Mouse (Mus musculus) intestine, postnatal 0 days (tissue): ENCODE measurements around the gene Tprn. TPM values are rescaled to one million over a fixed set of nuclear protein-coding genes. Genes with fewer than 3 reads are reported as not detected.

ENCODE experiments used
- ATAC-seq: fragments of 200-750 bp; cut with Nextera tagmentation; 2 replicates; pipeline ENCODE4 v1.8.0; 2017; ENCODE audit warnings: mild to moderate bottlenecking, moderate TSS enrichment, moderate library complexity
- H3K27ac ChIP-seq: fragments of 300-500 bp; sonication (generic); 2 replicates; pipeline ENCODE4 v1.5.1; 2014; ENCODE audit warnings: mild to moderate bottlenecking, low read depth, low read length, moderate library complexity
- H3K27me3 ChIP-seq: fragments of 300-500 bp; sonication (generic); replicated peaks from 2 replicates; pipeline ENCODE4 v1.6.1; 2014; ENCODE audit warnings: low read length, mixed read lengths; ENCODE audit not compliant: control insufficient read depth, insufficient read depth
- H3K36me3 ChIP-seq: fragments of 300-500 bp; sonication (generic); 2 replicates; pipeline ENCODE4 v1.6.1; 2014; ENCODE audit warnings: mild to moderate bottlenecking, moderate library complexity; ENCODE audit not compliant: control insufficient read depth, insufficient read depth
- H3K4me1 ChIP-seq: fragments of 300-500 bp; sonication (generic); replicated peaks from 2 replicates; pipeline ENCODE4 v1.6.1; 2014; ENCODE audit warnings: antibody characterized with exemption, low read length, mixed read lengths; ENCODE audit not compliant: control insufficient read depth, insufficient read depth
- H3K4me2 ChIP-seq: fragments of 300-500 bp; sonication (generic); replicated peaks from 2 replicates; pipeline ENCODE4 v1.6.1; 2014; ENCODE audit warnings: low read depth, mild to moderate bottlenecking, moderate library complexity
- H3K4me3 ChIP-seq: fragments of 300-500 bp; sonication (generic); 2 replicates; pipeline ENCODE4 v1.5.1; 2014; ENCODE audit warnings: low read depth, low read length
- H3K9ac ChIP-seq: fragments of 300-500 bp; sonication (generic); 2 replicates; pipeline ENCODE4 v1.6.1; 2014; ENCODE audit warnings: mild to moderate bottlenecking, low read depth, low read length
- H3K9me3 ChIP-seq: fragments of 300-500 bp; sonication (generic); 2 replicates; pipeline ENCODE4 v1.6.1; 2016; ENCODE audit warnings: mixed run types; ENCODE audit not compliant: control insufficient read depth
- CTCF ChIP-seq: sonication (generic); IDR thresholded peaks from 2 replicates; pipeline ENCODE4 v1.5.1; 2016; ENCODE audit warnings: low read depth, mild to moderate bottlenecking, control low read depth, antibody characterized with exemption, moderate library complexity
- WGBS: fragments of 180-500 bp; shearing (Covaris S2); extraction: QIAGEN DNeasy Blood & Tissue Kit; methylation state at CpG from one replicate; pipeline ENCODE4 v1.1.7; 2014; 5-methylcytosine and 5-hydroxymethylcytosine counted together
- polyA plus RNA-seq: library from polyadenylated mRNA; unstranded; fragments of >200 nt; fragmentation: Nextera tagmentation; extraction: Ambion mirVana; gene quantifications from 2 replicates; pipeline ENCODE4 v1.2.1, GENCODE M21; 2015

Tprn gene
- polyA plus RNA-seq = 62.0 and 68.3 TPM in 2 replicates

- Histone ChIP-seq H3K9ac (peak within 1 kb of the TSS; percentile 78), H3K27ac (peak within 1 kb of the TSS; percentile 93), H3K27me3 (no peaks in the 10 kb centered on the region), H3K36me3 (no peaks in the 10 kb centered on the region), H3K4me1 (no peaks in the 10 kb centered on the region), H3K4me3 (peak within 1 kb of the TSS; percentile 92), H3K9me3 (no peaks in the 10 kb centered on the region), H3K4me2 (peak within 1 kb of the TSS; percentile 94)
- TF ChIP-seq CTCF = no peak
- ATAC-seq = peak; percentile 80
- 0% methylated on average over 39 of the region's 39 CpGs for WGBS
Measured at GRCm38 (mm10) chr2:25262291-25262767, at the start of gene Tprn. TSS of gene Tprn (plus strand) at chr2:25262618.

GRCm38 (mm10) chr2:25213266-25213865, 49.1 kb upstream of the Tprn start:
- H3K9ac ChIP-seq = no peak overlapping the region
- H3K36me3 ChIP-seq = peaks cover 6% of the 10 kb centered on the region; the same call in 1 of the 2 replicates
- TF ChIP-seq CTCF = no peak
- no peak overlapping the region for H3K4me3 ChIP-seq
- ATAC-seq = no peak
- no peaks in the 10 kb centered on the region for H3K9me3 ChIP-seq
- 69% methylated on average over 23 of the region's 23 CpGs for WGBS
- no peak overlapping the region for H3K27ac ChIP-seq
- no peaks in the 10 kb centered on the region for H3K27me3 ChIP-seq
- no peak overlapping the region for H3K4me2 ChIP-seq
- H3K4me1 ChIP-seq = 0 out of 2 replicates have a peak, but pooled peaks cover 7% of the 10 kb centered on the region

- no peak for ATAC-seq
- H3K4me2 ChIP-seq = no peak within 1 kb of the TSS
- no peak within 1 kb of the TSS for H3K4me3 ChIP-seq
- H3K9ac ChIP-seq = no peak within 1 kb of the TSS
- TF ChIP-seq CTCF = no peak
- H3K9me3 ChIP-seq = no peaks in the 10 kb centered on the region
- no peaks in the 10 kb centered on the region for H3K36me3 ChIP-seq
- no peaks in the 10 kb centered on the region for H3K27me3 ChIP-seq
- no peak within 1 kb of the TSS for H3K27ac ChIP-seq
- H3K4me1 ChIP-seq = 0 out of 2 replicates have a peak, but pooled peaks cover 7% of the 10 kb centered on the region
- 28% methylated on average over 3 of the region's 3 CpGs for WGBS
Measured at GRCm38 (mm10) chr2:25214444-25214843, 48.0 kb upstream of the Tprn start, which contains the start of gene Stpg3. TSS of gene Stpg3 (minus strand) at chr2:25214637.

- no peak overlapping the region for H3K9ac ChIP-seq
- H3K4me1 ChIP-seq = no peaks in the 10 kb centered on the region
- H3K27ac ChIP-seq = no peak overlapping the region
- H3K27me3 ChIP-seq = no peaks in the 10 kb centered on the region
- TF ChIP-seq CTCF = no peak
- 55% methylated on average over 2 of the region's 2 CpGs for WGBS
- H3K9me3 ChIP-seq = no peaks in the 10 kb centered on the region
- no peak overlapping the region for H3K4me2 ChIP-seq
- ATAC-seq = no peak
- peaks cover 12% of the 10 kb centered on the region; the same call in 1 of the 2 replicates for H3K36me3 ChIP-seq
- H3K4me3 ChIP-seq = no peak overlapping the region
Measured at GRCm38 (mm10) chr2:25217666-25218065, 44.8 kb upstream of the Tprn start.

GRCm38 (mm10) chr2:25218445-25218844, 44.0 kb upstream of the Tprn start, which contains the start of gene Fam166a:
TSS of gene Fam166a (plus strand) at chr2:25218745.
- Histone ChIP-seq H3K4me2 (no peak within 1 kb of the TSS), H3K27me3 (no peaks in the 10 kb centered on the region), H3K4me1 (no peaks in the 10 kb centered on the region), H3K4me3 (no peak within 1 kb of the TSS), H3K36me3 (peaks cover 12% of the 10 kb centered on the region; the same call in 1 of the 2 replicates), H3K9me3 (no peaks in the 10 kb centered on the region), H3K27ac (no peak within 1 kb of the TSS), H3K9ac (no peak within 1 kb of the TSS)
- ATAC-seq = no peak
- TF ChIP-seq CTCF = no peak

- Histone ChIP-seq H3K4me3 (no peak overlapping the region), H3K9ac (no peak overlapping the region), H3K27me3 (no peaks in the 10 kb centered on the region), H3K9me3 (no peaks in the 10 kb centered on the region), H3K4me1 (0 out of 2 replicates have a peak, but pooled peaks cover 3% of the 10 kb centered on the region), H3K4me2 (no peak overlapping the region; the same call in 1 of the 2 replicates), H3K27ac (no peak overlapping the region), H3K36me3 (peaks cover 12% of the 10 kb centered on the region; the same call in 1 of the 2 replicates)
- ATAC-seq = no peak
- no peak for TF ChIP-seq CTCF
- 71% methylated on average over 5 of the region's 5 CpGs for WGBS
Measured at GRCm38 (mm10) chr2:25221331-25221772, 41.1 kb upstream of the Tprn start.
